Mouse (Mus musculus): ENCODE data around the gene D1Pas1.

- no peak for TF ChIP-seq CTCF (IDR thresholded peaks at IDR 0.05; ENCODE audit: low read depth)
- no peak for TF ChIP-seq EP300 (IDR thresholded peaks at IDR 0.05; ENCODE audit: low read depth)
Observed at GRCm38 (mm10) chr1:186980503-186980902, 13.3 kb downstream of the D1Pas1 start.
